In the genomic region with DNA sequence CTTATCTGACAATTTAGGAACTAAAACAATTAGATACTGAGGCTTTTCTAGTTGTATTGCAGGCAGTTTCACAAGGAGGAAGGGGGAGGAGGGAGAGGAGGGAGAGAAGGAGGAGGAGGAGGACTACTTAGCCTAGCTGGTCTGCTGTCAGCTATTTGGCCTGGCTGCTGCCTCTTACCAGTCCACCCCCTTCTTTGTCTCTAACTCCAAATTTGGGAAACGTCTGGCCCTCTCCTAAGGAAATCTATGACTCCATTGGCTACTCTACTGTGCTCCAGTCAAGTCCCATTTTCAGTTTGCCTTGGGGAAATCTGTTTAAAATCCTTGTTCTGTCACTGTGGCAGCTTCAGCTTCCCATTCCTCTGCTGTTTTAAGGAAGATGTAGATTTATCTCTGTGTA, we compare ENCODE assay signal across 25 mouse cellular contexts.
DNase-seq lines count a peak whose midpoint lies in the region; ATAC-seq and TF ChIP-seq lines count a peak whose summit lies in the region.
"Had no signal": no experiment of that assay in that cellular context is flagged by ENCODE, and none has a peak within 500 bp of the region (broad histone marks: within the 10 kb centered on the region; RNA-seq: fewer than 3 reads in every experiment).

No protein-coding gene starts in this region.

- TF ChIP-seq CTCF in lung, postnatal 0 days (IDR thresholded peaks at IDR 0.05), result no peak

- peak; percentile 83 for ATAC-seq in frontal cortex, adult (ENCODE audit: low TSS enrichment)
- no peak for ATAC-seq in kidney, embryonic 16.5 days (ENCODE audit: low FRiP score, low TSS enrichment)
- ATAC-seq in lung, postnatal 0 days, result no peak
- ATAC-seq: CD4-positive, CD25-positive, alpha-beta regulatory T cell, adult 4 months; forebrain, embryonic 14.5 days had no signal

- no peak for TF ChIP-seq EP300 in lung, postnatal 0 days (IDR thresholded peaks at IDR 0.05)

- H3K9me3 ChIP-seq in kidney, embryonic 16.5 days (ENCODE audit: low read length), result no peaks in the 10 kb centered on the region
- H3K9me3 ChIP-seq in lung, postnatal 0 days (ENCODE audit: low read length), result no peaks in the 10 kb centered on the region
- H3K9me3 ChIP-seq: embryonic facial prominence, embryonic 15.5 days; forebrain, embryonic 10.5 days; G1E; hindbrain, embryonic 10.5 days had no signal

- no peak overlapping the region for H3K4me2 ChIP-seq in kidney, embryonic 16.5 days (replicated peaks; ENCODE audit: low read depth, low read length)
- no peak overlapping the region for H3K4me2 ChIP-seq in lung, postnatal 0 days (replicated peaks; ENCODE audit: low read depth, low read length)
- H3K4me2 ChIP-seq: embryonic facial prominence, embryonic 15.5 days; hindbrain, embryonic 14.5 days had no signal

- DNase-seq in frontal cortex, postnatal 10 days (ENCODE audit: low spot score in 2 of 2), result no peak
- DNase-seq in kidney, postnatal 10 days, result peak; percentile 17
- peak; percentile 17 for DNase-seq in lung, postnatal 14 days
- DNase-seq in lung, postnatal 0 days (ENCODE audit: low spot score), result no peak
- DNase-seq in brain, adult 2 months (ENCODE audit: low read depth, low spot score), result peak; percentile 33
- DNase-seq: adrenal gland, adult 8-10 months; adrenal gland, postnatal 36 days; B cell, adult 2 months; cerebellum, adult 11 months; cerebellum, adult 8-10 months; cerebellum, postnatal 14 days; embryo, embryonic 11 days; gastrocnemius, postnatal 10 days; heart, postnatal 10 days had no signal

- no peaks in the 10 kb centered on the region for H3K27me3 ChIP-seq in kidney, embryonic 16.5 days (ENCODE audit: insufficient read depth, low read length)
- H3K27me3 ChIP-seq in lung, postnatal 0 days (replicated peaks; ENCODE audit: insufficient read depth, low read length), result no peaks in the 10 kb centered on the region
- H3K27me3 ChIP-seq: embryonic facial prominence, embryonic 15.5 days had no signal

- H3K4me3 ChIP-seq in kidney, embryonic 16.5 days (ENCODE audit: low read length), result no peak overlapping the region
- H3K4me3 ChIP-seq in lung, postnatal 0 days (ENCODE audit: low read depth, low read length), result no peak overlapping the region
- H3K4me3 ChIP-seq: embryonic facial prominence, embryonic 15.5 days; erythroblast, embryonic 14.5 days; forebrain, embryonic 10.5 days; heart, adult 2 months; hindbrain, embryonic 10.5 days had no signal

- H3K4me1 ChIP-seq in kidney, embryonic 16.5 days (ENCODE audit: insufficient read depth, low read length), result no peaks in the 10 kb centered on the region
- no peaks in the 10 kb centered on the region for H3K4me1 ChIP-seq in lung, postnatal 0 days (ENCODE audit: insufficient read depth, low read depth, low read length)
- H3K4me1 ChIP-seq: forebrain, embryonic 10.5 days; hindbrain, embryonic 10.5 days had no signal

- WGBS in kidney, embryonic 16.5 days, result 44% methylated on average over 1 of the region's 1 CpGs
- 67% methylated on average over 1 of the region's 1 CpGs for WGBS in lung, postnatal 0 days

- no peak overlapping the region for H3K27ac ChIP-seq in kidney, embryonic 16.5 days (ENCODE audit: low read length)
- no peak overlapping the region for H3K27ac ChIP-seq in lung, postnatal 0 days (ENCODE audit: low read length)
- H3K27ac ChIP-seq: embryonic facial prominence, embryonic 15.5 days; forebrain, embryonic 10.5 days; heart, adult 2 months; hindbrain, embryonic 10.5 days; hindbrain, embryonic 14.5 days had no signal

- H3K36me3 ChIP-seq in kidney, embryonic 16.5 days (ENCODE audit: insufficient read depth, low read length), result 0 out of 2 replicates have a peak, but pooled peaks cover 3% of the 10 kb centered on the region
- H3K36me3 ChIP-seq in lung, postnatal 0 days (ENCODE audit: insufficient read depth, low read length), result no peaks in the 10 kb centered on the region

- H3K9ac ChIP-seq in kidney, embryonic 16.5 days (replicated peaks; ENCODE audit: low read length), result no peak overlapping the region
- H3K9ac ChIP-seq in lung, postnatal 0 days (replicated peaks; ENCODE audit: low read depth), result no peak overlapping the region
- H3K9ac ChIP-seq: embryonic facial prominence, embryonic 15.5 days; hindbrain, embryonic 14.5 days had no signal

Comparison
In these comparisons a context has a peak if more than half of its experiments do, and no peak if none do; other contexts are left out.
1. DNase-seq: peak in kidney, postnatal 10 days (single experiment), lung, postnatal 14 days (single experiment) and brain, adult 2 months (single experiment); none in frontal cortex, postnatal 10 days (0 of 2) and lung, postnatal 0 days (single experiment).